Mouse (Mus musculus) mature B cell (primary cell): ENCODE results near the gene Phox2a.

Source experiments
- in situ Hi-C: fragments of 300-500 bp; cut with MboI; formaldehyde crosslinking; loops from 2 replicates; pipeline ENCODE4 v1.14.3; 2019

Phox2a gene

DNA sequence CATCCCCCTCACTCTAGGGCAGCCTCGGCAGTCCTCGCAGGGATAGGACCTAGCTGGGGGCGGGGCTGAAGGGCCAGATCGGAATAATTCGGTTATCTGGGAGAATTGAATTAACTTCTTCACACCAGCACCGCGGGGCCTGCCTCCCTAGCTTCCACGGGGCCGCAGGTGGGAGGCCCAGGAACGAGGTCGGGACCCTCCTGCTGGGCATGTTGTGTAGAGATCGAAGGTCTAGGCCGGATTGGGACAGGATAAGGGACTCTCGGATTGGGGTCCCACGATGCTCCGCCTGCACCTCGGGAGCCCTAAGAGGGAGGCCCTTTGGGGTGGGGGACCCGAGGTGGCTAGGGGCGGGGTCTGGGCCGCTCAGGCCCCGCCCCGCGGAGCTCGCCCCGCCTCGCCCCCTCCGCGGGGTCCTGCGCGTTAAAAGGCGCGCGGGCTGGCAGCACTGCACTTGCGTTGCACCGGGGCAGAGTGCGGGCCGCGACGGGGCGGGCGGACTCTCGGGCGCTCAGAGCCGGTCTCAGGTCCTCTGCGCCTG lies at the start of gene Phox2a:
TSS of gene Phox2a (plus strand) at position 453 of the 541 bp plus-strand sequence.
- in situ Hi-C loops, result no loop called here

DNA sequence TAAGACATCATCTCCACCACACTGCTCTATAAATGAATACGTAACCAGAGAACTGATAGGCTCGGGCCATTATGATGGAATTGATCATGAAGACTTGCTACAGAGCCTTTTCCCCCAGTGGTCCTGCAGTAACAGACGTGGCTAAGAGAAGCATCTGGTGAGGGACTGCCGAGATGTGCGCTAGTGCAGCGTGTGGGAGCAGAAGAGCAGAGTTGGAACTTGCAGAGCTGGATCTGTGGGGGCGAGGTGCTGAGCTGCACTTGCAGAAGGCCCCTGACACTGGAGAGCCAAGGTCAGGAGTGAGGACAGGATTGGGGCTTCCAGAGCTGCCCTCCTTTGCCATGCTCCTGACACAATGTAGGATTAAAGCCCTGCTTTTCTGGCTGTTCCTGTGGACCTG lies 48.1 kb upstream of the Phox2a start:
- in situ Hi-C loops, result no loop called here

DNA sequence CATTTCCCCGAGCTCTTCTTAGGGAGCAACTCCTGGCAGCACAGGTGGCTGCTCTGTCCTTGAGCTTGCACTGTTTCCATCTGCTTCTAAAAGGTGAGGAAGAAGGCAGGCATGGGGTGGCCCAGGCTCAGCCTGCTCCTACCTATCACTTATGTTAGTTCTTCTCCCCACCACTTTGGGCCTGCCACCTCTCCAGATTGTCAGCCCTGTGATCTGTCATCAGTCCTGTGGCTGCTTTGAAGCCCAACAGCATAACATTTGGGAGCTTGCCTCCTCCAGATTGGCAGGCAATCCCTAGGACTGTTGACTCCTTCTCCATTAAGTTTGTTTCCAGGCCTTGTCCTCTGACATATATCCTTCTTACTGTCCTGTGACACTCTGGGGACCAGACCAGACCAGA lies 46.5 kb upstream of the Phox2a start:
- in situ Hi-C loops, result no loop called here

DNA sequence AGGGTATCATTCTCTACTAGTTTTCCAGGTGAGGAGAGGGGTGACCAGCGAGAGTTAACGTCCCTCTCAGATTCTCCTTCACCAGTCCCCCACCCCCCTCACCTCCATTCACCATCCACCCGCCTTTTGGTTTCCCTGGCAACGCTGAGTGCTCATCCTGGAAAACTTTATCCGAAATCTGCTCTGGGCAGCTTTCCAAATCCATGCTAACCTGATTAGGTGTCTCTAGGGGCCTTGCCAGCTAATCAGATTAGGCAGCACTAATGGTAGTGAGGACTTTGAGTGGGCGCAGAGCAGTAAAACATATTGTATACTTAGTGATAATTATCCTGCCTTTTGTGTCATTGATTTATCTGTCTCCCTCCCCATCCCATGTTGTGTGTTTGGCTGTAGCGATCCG lies 45.4 kb upstream of the Phox2a start:
- in situ Hi-C loops, result no loop called here

DNA sequence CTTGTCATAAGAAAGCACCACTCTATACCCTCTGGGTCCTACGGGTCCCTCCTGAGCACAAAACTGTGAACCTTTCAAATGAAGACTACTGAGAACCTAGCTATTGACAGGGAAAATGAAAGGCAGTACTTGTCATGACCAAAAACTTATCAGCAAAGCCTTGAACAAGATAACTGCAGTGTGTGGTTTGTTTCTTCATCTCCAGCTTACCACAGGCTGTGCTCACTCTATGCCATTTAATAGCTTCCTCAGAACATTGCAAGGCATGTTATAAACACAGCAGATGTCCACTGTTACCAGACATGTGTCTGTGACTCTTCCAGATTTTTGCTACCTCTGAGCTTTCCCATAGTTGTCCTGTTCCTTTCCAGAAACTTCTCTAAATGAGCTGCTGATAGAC lies 41.1 kb upstream of the Phox2a start:
- in situ Hi-C loops, result no loop called here

DNA sequence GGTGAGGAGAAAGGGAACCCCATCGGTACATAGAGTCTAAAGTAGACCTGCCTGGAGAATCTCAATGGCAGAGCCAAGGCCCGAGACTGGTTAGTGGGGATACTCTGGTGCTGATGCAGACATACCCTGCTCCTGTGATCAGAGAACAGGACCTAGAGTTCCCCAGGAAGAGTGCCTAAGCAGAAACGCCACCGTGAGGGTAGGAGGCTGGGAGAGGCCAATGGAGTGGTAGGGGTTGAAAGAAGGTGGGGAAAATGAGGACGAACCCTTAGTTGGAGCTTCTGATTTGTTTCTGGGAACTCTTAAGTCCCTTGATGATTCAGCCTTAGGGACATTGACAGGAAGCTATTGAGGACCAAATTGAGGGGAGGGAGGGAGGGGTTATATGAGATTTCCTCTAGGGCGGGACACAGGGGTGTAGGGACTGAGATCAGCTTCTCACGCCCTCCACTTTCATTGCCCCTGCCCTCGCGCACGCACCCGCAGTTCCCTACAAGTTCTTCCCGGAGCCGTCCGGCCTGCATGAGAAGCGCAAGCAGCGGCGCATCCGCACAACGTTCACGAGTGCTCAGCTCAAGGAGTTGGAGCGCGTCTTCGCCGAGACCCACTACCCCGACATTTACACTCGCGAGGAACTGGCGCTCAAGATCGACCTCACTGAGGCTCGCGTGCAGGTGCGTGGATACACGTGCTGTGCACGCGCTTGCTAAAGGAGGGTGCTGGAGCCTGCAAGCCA lies 2.4 kb downstream of the Phox2a start:
- in situ Hi-C loops, result no loop called here

DNA sequence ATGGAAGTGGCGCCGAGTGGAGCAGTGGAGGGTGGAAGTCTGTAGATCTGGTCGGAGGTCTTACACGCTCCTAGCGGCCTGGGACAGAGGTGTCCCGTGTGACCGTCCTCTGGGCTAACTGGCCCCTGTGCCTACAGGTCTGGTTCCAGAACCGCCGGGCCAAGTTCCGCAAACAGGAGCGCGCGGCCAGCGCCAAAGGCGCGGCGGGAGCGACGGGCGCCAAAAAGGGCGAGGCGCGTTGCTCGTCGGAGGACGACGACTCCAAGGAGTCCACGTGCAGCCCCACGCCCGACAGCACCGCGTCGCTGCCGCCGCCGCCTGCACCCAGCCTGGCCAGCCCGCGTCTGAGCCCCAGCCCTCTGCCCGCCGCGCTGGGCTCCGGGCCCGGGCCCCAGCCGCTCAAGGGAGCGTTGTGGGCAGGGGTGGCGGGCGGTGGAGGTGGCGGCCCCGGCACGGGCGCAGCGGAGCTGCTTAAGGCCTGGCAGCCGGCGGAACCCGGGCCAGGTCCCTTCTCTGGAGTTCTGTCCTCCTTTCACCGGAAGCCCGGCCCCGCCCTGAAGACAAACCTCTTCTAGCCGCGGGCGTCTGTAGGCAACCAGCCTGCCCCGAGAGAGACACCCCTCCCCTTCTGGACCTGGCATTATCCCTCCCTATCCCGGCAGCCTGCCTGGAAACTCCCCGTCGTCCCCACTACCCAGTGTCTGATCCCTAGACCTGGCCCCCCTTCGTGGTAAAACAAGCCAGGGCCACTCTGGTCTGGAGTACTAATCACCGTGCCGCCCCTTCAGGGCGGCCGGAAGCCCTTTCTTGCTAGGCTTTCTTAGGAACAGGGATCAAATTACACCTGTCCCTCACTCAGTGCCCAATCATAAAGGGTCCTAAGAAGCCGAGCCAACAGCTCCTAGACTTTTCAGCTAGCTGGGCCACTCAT lies 3.7 kb downstream of the Phox2a start:
- in situ Hi-C loops, result no loop called here

DNA sequence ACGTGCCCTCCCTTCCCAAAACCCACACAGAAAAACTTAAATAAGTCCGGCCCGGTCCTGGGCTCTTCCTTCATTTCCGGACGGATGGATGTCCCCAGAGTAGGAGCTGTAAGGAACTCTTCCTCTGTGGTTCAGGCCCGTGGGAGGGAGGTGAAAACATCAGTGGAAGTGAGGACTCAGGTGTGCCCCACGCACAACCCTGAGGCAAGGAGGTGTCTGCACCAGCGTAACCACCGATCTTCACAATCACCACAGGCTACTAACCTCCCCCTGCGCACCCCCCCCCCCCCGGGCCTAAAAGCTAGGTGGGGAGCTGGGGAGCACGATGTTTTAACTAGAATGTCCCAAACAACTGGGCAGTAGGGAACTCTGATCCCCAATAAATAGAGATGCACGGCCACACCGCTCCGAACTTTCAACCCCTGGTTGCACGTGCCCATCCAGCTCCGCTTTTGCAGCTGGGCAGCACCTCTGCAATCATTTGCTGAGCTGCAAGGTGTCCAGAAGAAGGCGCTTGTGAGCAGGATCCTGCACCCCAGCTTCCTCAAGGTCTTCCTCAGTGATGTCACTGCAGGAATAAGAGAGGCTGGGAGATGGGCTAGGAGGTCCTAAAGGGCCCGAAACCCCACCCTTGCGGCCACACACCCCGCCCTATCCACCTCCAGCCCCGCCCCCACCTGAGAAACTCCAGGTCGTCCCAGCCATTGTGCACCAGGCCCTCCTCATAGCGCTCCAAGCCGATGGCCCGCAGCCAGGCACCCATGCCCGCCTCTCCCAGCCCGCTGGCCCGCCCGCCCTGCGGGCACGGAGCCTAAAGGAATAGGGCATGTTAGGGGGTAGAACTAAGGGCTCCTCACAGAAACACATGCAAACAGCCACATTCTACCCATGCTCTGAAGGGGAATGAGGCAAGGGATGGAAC lies 5.0 kb downstream of the Phox2a start:
- in situ Hi-C loops, result no loop called here

DNA sequence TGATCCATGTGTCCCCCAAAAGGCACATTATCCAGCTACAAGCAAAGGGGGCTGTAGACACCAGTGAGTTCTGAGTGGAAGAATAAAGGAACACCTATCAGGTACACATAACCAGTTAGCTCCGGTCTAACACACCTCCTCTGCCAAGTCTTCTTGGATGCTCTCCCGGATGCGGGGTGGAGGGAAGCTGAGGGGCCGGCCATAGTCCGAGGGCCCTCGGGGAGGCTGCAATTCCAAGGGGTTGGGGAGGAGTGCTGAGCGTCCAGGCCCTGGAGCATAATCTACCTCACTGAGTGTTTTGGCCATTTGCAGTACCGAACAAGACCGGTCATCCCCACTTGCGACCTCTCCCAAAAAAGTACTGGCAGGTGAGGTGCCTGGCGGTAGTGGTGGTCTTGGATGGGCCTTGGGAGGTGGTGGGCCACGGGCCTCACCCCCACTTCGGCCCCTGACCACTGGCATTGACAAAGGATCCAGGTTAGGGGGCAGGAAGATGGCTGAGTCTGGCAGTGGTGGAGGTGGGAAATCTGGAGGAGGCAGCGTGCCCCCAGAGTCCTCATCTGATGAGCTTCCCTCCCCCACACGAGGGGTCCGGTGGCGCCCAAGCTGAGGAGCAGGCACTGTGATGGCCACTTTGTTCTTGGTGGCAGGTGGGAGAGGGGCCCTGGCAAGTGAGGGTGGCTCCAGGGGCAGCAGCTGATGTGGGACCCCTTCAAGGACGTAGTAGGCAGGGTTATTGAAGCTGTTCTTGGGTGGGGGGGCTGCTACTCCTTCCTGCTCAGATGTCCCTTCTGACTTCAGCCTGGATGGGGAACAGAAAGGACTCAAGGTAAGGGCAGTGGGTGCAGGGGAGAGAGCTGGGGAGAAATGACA lies 5.9 kb downstream of the Phox2a start:
- in situ Hi-C loops, result no loop called here

DNA sequence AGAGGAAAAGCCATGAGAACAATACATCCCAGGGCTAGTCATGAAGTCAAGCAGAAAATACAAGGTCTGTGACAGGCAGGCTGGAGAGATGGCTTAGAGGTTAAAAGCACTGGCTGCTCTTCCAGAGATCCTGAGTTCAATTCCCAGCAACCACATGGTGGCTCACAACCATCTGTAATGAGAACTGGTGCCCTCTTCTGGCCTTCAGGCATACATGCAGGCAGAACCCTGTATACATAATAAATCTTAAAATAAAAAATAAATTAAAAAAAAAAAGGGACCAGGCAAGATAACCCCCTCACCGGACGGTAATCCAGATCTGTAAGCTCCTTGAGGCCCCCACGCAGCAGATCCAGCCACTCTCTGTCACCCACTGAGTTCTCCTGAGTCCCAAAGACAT lies 12.3 kb downstream of the Phox2a start:
- in situ Hi-C loops, result no loop called here

DNA sequence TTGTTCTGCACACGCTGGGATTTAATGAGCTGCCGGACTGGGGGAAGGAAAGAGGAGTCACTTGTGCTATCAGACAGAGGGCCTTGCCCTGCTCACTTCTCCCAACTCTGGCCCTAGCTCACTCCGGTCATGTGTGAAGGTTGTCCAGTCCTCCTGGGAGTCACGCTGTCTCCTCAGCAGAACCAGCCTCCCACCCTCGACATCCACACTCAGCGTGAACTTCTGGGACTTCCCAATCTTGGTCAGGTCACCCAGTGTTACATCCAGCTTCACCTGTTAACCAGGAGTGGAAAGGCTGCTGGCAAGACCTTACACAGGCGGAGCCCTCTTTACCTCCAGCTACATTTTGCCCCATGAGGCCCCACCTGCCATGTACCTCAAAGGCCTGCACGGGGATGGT lies 13.3 kb downstream of the Phox2a start:
- in situ Hi-C loops, result no loop called here

DNA sequence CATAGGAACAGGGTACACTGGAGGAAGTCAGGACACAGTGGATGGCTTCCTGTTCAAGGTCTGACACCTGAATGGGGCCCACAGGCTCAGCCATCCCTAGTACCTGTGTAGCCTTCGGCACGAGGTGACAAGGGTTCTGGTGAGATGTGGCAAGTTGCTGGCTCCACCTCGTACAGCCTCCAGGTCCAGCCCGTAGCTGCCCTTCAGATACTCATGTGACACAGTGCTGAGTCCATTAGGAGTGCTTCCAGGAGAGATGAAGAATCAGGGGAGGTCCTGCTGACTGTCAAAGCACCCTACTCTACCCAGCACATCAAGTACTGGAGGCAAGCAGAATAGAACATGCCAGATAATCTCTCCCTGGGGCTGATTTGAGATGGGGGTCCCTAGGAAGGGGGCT lies 14.3 kb downstream of the Phox2a start:
- in situ Hi-C loops, result no loop called here

DNA sequence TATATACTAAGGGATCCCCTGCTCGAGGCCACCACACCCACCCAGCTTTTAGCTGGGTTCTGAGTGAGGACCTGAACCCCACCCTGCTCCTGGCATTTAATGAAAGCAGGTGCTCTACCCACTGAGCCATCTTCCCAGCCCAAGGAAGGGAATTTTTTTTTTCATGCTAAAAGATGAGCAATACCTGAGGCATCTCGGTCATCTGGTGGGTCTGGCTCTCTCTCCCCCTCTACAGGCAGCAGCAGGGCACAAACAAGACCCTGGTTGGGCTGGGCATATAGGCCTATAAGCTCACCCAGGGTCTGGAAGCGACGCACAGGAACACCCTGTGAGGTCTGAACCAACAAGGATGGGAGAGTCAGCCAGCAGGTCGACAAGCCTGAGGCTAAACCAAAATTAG lies 15.2 kb downstream of the Phox2a start:
- in situ Hi-C loops, result no loop called here

DNA sequence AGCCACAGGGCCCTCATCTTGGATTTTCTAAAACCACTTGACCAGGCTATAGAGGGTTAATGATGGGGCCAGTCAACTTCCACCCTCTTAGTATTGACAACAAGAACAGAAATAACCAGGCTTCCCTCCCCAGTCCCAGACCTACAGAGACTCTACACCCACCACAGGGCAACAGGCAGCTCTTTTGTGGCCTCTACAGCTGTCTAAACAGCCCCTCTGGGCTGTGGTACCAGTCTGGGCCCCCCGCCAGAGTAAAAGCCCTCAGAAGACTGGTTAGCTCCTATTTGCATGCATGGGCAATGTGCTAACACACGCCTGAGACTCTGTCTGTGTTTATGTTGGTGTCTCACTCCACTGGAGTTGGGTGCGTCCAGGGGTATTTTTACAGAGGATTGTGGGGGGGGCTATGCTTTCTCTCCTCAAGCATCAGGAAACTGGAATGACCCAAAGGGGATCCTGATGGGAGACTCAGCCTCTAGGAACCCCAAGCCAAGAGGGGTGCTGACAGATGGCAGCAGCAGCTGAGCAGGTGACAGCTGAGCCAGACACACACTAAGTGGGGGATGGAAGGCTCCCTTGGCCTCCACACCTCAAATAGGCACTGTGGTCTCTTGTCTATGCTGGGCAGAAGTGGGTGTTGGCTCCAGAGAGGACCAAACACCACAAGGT lies 15.9 kb downstream of the Phox2a start:
- in situ Hi-C loops, result no loop called here

DNA sequence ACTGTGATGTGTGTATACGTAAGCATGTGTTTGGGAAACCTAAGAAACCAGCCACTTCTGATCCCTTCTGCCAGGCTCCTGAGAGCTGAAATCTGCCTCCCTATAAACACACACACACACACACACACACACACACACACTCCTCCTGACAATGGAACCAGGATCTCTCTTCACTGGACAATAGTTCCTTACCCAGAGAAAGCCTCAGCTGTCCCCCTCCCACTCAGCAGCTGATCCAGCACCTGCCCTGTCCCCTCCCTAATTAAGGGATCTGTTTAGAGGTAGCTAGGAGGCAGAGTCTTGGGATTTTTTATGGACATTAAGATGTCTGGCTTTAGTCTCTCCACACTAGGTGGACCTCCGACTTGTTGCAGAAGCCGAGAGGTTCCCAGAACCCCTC lies 16.8 kb downstream of the Phox2a start:
- in situ Hi-C loops, result no loop called here

DNA sequence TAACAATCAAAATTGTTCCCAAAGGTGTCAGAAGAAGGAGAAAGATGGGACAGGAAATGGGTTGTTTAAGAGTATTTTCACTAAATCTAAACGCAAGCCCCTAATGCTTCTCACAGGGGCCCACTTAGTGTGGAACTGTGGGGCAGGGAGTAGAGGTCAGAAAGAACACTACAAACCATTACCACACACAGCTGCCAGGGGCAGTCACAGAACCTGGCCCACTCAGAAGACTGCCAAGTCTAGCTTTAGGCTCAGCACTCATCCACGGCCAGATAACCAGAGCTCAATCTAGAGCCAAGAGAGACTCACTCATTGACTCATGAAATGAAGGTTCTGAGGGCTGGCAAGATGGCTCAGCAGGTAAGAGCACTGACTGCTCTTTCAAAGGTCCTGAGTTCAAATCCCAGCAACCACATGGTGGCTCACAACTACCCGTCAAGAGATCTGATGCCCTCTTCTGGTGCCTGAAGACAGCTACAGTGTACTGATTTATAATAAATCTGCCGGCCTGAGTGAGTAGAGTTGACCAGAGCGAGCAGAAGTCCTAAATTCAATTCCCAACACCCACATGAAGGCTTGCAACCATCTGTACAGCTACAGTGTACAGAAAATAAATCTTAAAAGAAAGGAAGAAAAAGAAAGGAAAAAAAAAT lies 17.5 kb downstream of the Phox2a start:
- in situ Hi-C loops, result no loop called here

DNA sequence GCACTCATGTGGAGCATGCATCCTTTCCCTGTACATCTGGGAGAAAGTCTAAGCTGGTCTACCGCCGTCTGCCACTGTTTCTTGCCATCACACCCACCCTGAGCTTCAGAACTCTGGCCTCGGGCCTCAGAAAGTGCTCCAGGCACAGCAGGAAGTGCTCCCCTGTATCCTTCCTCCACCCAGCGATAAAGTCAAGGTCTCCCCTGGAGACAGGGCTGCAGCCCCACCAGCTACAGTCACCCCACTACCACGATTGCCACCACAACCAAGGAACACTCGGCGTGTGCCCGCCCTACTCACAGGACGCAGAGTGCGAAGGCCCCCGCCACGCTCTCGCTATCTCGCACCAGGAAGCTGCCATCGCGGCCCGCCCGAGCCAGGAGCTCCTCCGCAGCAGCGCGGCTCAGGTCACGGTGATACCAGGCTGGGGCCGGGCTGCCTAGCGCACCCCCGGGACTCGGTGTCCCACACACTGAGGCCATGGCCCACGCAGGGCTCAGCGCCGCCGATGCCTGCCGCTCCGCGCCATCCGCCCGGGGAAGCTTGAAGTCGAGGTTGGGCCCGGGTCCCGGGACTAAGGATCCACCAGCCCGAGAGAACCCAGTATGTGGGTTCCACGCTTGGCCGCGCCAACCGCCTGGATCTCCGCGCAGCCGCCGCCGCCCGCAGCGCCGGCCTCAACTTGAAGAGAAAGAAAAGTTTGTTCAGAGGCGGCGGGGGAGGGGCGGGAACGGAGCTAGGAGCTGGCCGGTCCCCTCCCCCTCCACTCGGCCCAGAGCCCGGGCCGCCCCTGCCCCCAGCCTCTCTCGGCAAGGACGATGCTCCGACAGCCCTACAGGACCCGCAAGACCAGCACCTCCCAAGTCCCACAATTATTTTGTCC lies 18.4 kb downstream of the Phox2a start:
- in situ Hi-C loops, result no loop called here

DNA sequence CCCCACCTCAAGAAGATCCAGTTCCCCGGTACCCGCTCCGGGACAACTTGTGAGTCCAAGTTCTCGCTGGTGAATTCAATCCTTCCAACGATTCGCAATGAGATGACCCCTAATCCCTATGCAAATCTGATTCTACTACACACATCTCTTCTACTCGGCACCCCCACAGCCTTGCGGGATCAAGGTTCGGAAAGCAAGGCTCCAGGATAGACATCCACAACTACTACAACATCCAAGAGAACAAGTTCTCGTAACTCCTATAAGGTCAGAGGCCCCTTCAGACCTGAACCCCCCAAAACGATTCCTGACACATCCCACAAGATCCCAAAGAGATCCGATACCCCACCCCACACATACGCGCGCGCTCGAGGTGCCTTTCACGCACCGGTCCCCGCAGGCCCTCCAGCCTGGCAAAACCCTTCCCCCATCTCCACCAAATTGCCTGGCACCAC lies 19.1 kb downstream of the Phox2a start:
- in situ Hi-C loops, result no loop called here
